Mouse (Mus musculus): Measurements from ENCODE around the gene Il1rapl1. TPM values are rescaled to one million over a fixed set of nuclear protein-coding genes. Genes with fewer than 3 reads are reported as not detected.
"Not testable (repeated sequence)": the region's sequence is repeated elsewhere in the genome, so short reads cannot be mapped to it uniquely, and the experiment has no call there.

Gene Il1rapl1
- polyA plus RNA-seq, 1 experiment from 2014 or later, result 0.27 TPM

- Histone ChIP-seq H3K9ac (no peak overlapping the region), H3K4me2 (no peak overlapping the region), H3K36me3 (no peaks in the 10 kb centered on the region), H3K27me3 (replicated peaks) (no peaks in the 10 kb centered on the region), H3K9me3 (no peaks in the 10 kb centered on the region), H3K27ac (replicated peaks) (no peak overlapping the region), H3K4me1 (no peaks in the 10 kb centered on the region), H3K4me3 (no peak overlapping the region)
- ATAC-seq (ENCODE audit: extremely low read depth, insufficient number of reproducible peaks, low FRiP score, low TSS enrichment), result no peak
- WGBS, result 28% methylated on average over 2 of the region's 2 CpGs
Observed at GRCm38 (mm10) chrX:87655644-87656043, 459.8 kb downstream of the Il1rapl1 start.

- Histone ChIP-seq H3K4me3 (no peak overlapping the region), H3K27me3 (replicated peaks) (no peaks in the 10 kb centered on the region), H3K4me2 (no peak overlapping the region), H3K27ac (replicated peaks) (no peak overlapping the region), H3K36me3 (no peaks in the 10 kb centered on the region), H3K9ac (no peak overlapping the region), H3K9me3 (no peaks in the 10 kb centered on the region), H3K4me1 (no peaks in the 10 kb centered on the region)
- no peak for ATAC-seq (ENCODE audit: extremely low read depth, insufficient number of reproducible peaks, low FRiP score, low TSS enrichment)
Observed at GRCm38 (mm10) chrX:87600914-87601313, 514.5 kb downstream of the Il1rapl1 start.

- Histone ChIP-seq H3K27ac (replicated peaks) (no peak overlapping the region), H3K4me2 (no peak overlapping the region), H3K4me3 (no peak overlapping the region), H3K27me3 (replicated peaks) (no peaks in the 10 kb centered on the region), H3K9me3 (no peaks in the 10 kb centered on the region), H3K4me1 (no peaks in the 10 kb centered on the region), H3K9ac (no peak overlapping the region), H3K36me3 (no peaks in the 10 kb centered on the region)
- no peak for ATAC-seq (ENCODE audit: extremely low read depth, insufficient number of reproducible peaks, low FRiP score, low TSS enrichment)
Observed at GRCm38 (mm10) chrX:87507997-87508396, 607.4 kb downstream of the Il1rapl1 start.

GRCm38 (mm10) chrX:87502604-87503003, 612.8 kb downstream of the Il1rapl1 start:
- ATAC-seq (ENCODE audit: extremely low read depth, insufficient number of reproducible peaks, low FRiP score, low TSS enrichment), result no peak
- Histone ChIP-seq H3K36me3 (no peaks in the 10 kb centered on the region), H3K27ac (replicated peaks) (no peak overlapping the region), H3K4me3 (no peak overlapping the region), H3K9me3 (no peaks in the 10 kb centered on the region), H3K27me3 (replicated peaks) (no peaks in the 10 kb centered on the region), H3K4me2 (no peak overlapping the region), H3K9ac (no peak overlapping the region), H3K4me1 (no peaks in the 10 kb centered on the region)
- 77% methylated on average over 5 of the region's 5 CpGs for WGBS

- Histone ChIP-seq H3K9ac (no peak overlapping the region), H3K27ac (replicated peaks) (no peak overlapping the region), H3K4me3 (no peak overlapping the region), H3K9me3 (no peaks in the 10 kb centered on the region), H3K36me3 (no peaks in the 10 kb centered on the region), H3K27me3 (replicated peaks) (no peaks in the 10 kb centered on the region), H3K4me1 (no peaks in the 10 kb centered on the region), H3K4me2 (no peak overlapping the region)
- ATAC-seq (ENCODE audit: extremely low read depth, insufficient number of reproducible peaks, low FRiP score, low TSS enrichment), result no peak
- 70% methylated on average over 1 of the region's 1 CpGs for WGBS
Observed at GRCm38 (mm10) chrX:87483416-87483815, 632.0 kb downstream of the Il1rapl1 start.

- not testable (repeated sequence) for H3K4me2 ChIP-seq; H3K27me3 ChIP-seq (replicated peaks); H3K9ac ChIP-seq; H3K4me3 ChIP-seq; H3K4me1 ChIP-seq; H3K36me3 ChIP-seq; H3K27ac ChIP-seq (replicated peaks); H3K9me3 ChIP-seq
- 45% methylated on average over 11 of the region's 11 CpGs for WGBS
- ATAC-seq (ENCODE audit: extremely low read depth, insufficient number of reproducible peaks, low FRiP score, low TSS enrichment), result 0 out of 2 replicates have a peak, but pooled peaks have one; percentile 63
Observed at GRCm38 (mm10) chrX:87238191-87238590, 877.3 kb downstream of the Il1rapl1 start.

GRCm38 (mm10) chrX:87225280-87225679, 890.2 kb downstream of the Il1rapl1 start:
- no peak for ATAC-seq (ENCODE audit: extremely low read depth, insufficient number of reproducible peaks, low FRiP score, low TSS enrichment)
- Histone ChIP-seq H3K36me3 (no peaks in the 10 kb centered on the region), H3K9me3 (no peaks in the 10 kb centered on the region), H3K27ac (replicated peaks) (no peak overlapping the region), H3K9ac (no peak overlapping the region), H3K4me1 (no peaks in the 10 kb centered on the region), H3K27me3 (replicated peaks) (no peaks in the 10 kb centered on the region), H3K4me3 (no peak overlapping the region), H3K4me2 (no peak overlapping the region)

- H3K4me1 ChIP-seq, result no peaks in the 10 kb centered on the region
Observed at GRCm38 (mm10) chrX:87002296-87002695, 1113.1 kb downstream of the Il1rapl1 start.

GRCm38 (mm10) chrX:86955126-86955525, 1160.3 kb downstream of the Il1rapl1 start:
- ATAC-seq (ENCODE audit: extremely low read depth, insufficient number of reproducible peaks, low FRiP score, low TSS enrichment), result no peak
- no peaks in the 10 kb centered on the region for H3K9me3 ChIP-seq
- no peak overlapping the region for H3K27ac ChIP-seq (replicated peaks)
- no peak overlapping the region for H3K9ac ChIP-seq
- no peaks in the 10 kb centered on the region for H3K27me3 ChIP-seq (replicated peaks)
- no peaks in the 10 kb centered on the region for H3K4me1 ChIP-seq
- H3K4me3 ChIP-seq, result no peak overlapping the region
- no peak overlapping the region for H3K4me2 ChIP-seq
- 35% methylated on average over 1 of the region's 1 CpGs for WGBS
- no peaks in the 10 kb centered on the region for H3K36me3 ChIP-seq

More at GRCm38 (mm10) chrX:87002296-87002695, 1113.1 kb downstream of the Il1rapl1 start:
- Histone ChIP-seq H3K4me3 (no peak overlapping the region), H3K27ac (replicated peaks) (no peak overlapping the region), H3K9me3 (no peaks in the 10 kb centered on the region), H3K9ac (no peak overlapping the region), H3K4me2 (no peak overlapping the region), H3K36me3 (no peaks in the 10 kb centered on the region), H3K27me3 (replicated peaks) (no peaks in the 10 kb centered on the region)
- no peak for ATAC-seq (ENCODE audit: extremely low read depth, insufficient number of reproducible peaks, low FRiP score, low TSS enrichment)

GRCm38 (mm10) chrX:86954614-86955013, 1160.8 kb downstream of the Il1rapl1 start:
- Histone ChIP-seq H3K27ac (replicated peaks) (no peak overlapping the region), H3K9me3 (no peaks in the 10 kb centered on the region), H3K36me3 (no peaks in the 10 kb centered on the region), H3K4me3 (no peak overlapping the region), H3K9ac (no peak overlapping the region), H3K4me2 (no peak overlapping the region), H3K4me1 (no peaks in the 10 kb centered on the region), H3K27me3 (replicated peaks) (no peaks in the 10 kb centered on the region)
- ATAC-seq (ENCODE audit: extremely low read depth, insufficient number of reproducible peaks, low FRiP score, low TSS enrichment), result no peak
- WGBS, result 59% methylated on average over 1 of the region's 1 CpGs

- H3K4me2 ChIP-seq, result no peak overlapping the region
- no peaks in the 10 kb centered on the region for H3K27me3 ChIP-seq (replicated peaks)
- no peak overlapping the region for H3K4me3 ChIP-seq
- H3K27ac ChIP-seq (replicated peaks), result no peak overlapping the region
- H3K9me3 ChIP-seq, result no peaks in the 10 kb centered on the region
- no peaks in the 10 kb centered on the region for H3K36me3 ChIP-seq
- no peak overlapping the region for H3K9ac ChIP-seq
- H3K4me1 ChIP-seq, result no peaks in the 10 kb centered on the region
- ATAC-seq (ENCODE audit: extremely low read depth, insufficient number of reproducible peaks, low FRiP score, low TSS enrichment), result no peak
- WGBS, result 51% methylated on average over 2 of the region's 2 CpGs
Observed at GRCm38 (mm10) chrX:86950940-86951339, 1164.5 kb downstream of the Il1rapl1 start.

- Histone ChIP-seq H3K4me2 (no peak overlapping the region), H3K9me3 (no peaks in the 10 kb centered on the region), H3K36me3 (no peaks in the 10 kb centered on the region), H3K4me3 (no peak overlapping the region), H3K27me3 (replicated peaks) (no peaks in the 10 kb centered on the region), H3K9ac (no peak overlapping the region), H3K4me1 (no peaks in the 10 kb centered on the region), H3K27ac (replicated peaks) (no peak overlapping the region)
- ATAC-seq (ENCODE audit: extremely low read depth, insufficient number of reproducible peaks, low FRiP score, low TSS enrichment), result no peak
Observed at GRCm38 (mm10) chrX:86949112-86949511, 1166.3 kb downstream of the Il1rapl1 start.

GRCm38 (mm10) chrX:86854835-86855234, 1260.6 kb downstream of the Il1rapl1 start:
- H3K27ac ChIP-seq (replicated peaks), result no peak overlapping the region
- ATAC-seq (ENCODE audit: extremely low read depth, insufficient number of reproducible peaks, low FRiP score, low TSS enrichment), result no peak
- H3K4me2 ChIP-seq, result no peak overlapping the region
- 69% methylated on average over 2 of the region's 2 CpGs for WGBS
- no peak overlapping the region for H3K9ac ChIP-seq
- H3K4me3 ChIP-seq, result no peak overlapping the region
- H3K36me3 ChIP-seq, result no peaks in the 10 kb centered on the region
- no peaks in the 10 kb centered on the region for H3K4me1 ChIP-seq
- no peaks in the 10 kb centered on the region for H3K27me3 ChIP-seq (replicated peaks)
- H3K9me3 ChIP-seq, result no peaks in the 10 kb centered on the region

Data from heart, embryonic 13.5 days (tissue).